Mouse (Mus musculus): ENCODE measurements around the gene Lima1. TPM values are rescaled to one million over a fixed set of nuclear protein-coding genes. Genes with fewer than 3 reads are reported as not detected.

The Lima1 gene
- polyA plus RNA-seq, 1 experiment: 29.7 TPM

DNA sequence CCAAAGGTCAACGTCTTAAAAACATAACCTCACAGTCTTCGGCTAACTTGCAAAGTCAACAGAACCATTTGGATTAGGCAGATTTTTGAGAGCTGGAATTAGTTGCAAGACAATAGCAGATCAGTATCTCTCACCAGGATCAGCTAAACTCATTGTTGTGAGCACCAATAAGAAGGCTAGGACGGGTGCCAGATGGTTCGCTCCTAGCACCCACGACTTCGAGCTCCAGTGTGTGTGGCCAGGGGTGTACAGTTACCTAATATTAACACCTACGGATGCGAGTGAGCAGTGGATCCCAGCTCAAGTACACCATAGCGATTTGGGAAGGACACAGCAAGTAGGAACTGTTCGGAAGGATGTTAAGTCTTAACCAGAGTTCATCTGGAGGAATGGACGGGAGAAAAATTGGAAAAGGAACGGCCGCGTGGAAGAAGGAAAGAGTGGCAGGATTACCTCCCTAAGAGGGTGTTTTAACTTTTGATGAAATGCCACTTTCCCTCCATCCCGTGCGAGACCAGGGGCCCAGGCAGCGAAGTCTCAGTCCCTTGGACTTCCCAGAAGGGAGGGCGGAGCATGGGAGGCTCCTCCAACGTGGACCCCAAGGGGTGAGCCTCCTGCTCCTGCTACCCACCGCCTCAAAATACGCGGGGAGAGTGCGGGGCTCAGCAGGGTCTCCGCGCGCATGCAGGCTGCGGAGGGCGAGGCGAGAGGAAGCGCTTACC, 483 bp downstream of the Lima1 start:
- 2% methylated on average over 30 of the region's 30 CpGs for WGBS
- Histone ChIP-seq H3K4me3 (replicated peaks; ENCODE audit: extremely low read depth, low read depth, low read length) (peak overlapping the region; percentile 87), H3K4me1 (ENCODE audit: control insufficient read depth, insufficient read depth, low read length) (peaks cover 8% of the 10 kb centered on the region; the same call in 1 of the 2 replicates)
- DNase-seq: peak; percentile 35
- TF ChIP-seq POLR2A (IDR thresholded peaks at IDR 0.05; ENCODE audit: borderline replicate concordance, extremely low read depth, low read depth, low read length) (no peak), CTCF (IDR thresholded peaks at IDR 0.05; ENCODE audit: insufficient read depth, low read length) (no peak)

DNA sequence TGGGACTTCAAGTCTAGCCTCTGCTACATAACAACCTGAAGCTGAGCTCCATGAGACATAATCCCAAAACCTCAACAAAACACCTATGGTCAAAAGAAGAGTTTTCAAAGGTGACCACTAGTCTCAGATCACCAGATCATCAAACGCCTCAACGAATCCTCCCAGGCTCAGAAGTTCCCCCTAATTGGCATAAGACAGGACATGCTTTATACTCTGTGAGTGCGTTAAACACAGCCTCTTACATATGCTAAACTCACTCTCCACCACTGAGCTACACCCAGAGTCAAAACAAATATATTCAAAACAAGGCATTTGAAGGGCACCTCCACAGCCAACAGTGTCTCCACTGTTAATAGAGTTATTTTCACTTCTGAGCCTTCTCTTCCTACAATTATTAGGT, 2.7 kb downstream of the Lima1 start:
- TF ChIP-seq POLR2A (IDR thresholded peaks at IDR 0.05; ENCODE audit: borderline replicate concordance, extremely low read depth, low read depth, low read length) (no peak), CTCF (IDR thresholded peaks at IDR 0.05; ENCODE audit: insufficient read depth, low read length) (no peak)
- Histone ChIP-seq H3K4me3 (replicated peaks; ENCODE audit: extremely low read depth, low read depth, low read length) (no peak overlapping the region), H3K4me1 (ENCODE audit: control insufficient read depth, insufficient read depth, low read length) (peaks cover 10% of the 10 kb centered on the region; the same call in 1 of the 2 replicates)
- 65% methylated on average over 3 of the region's 3 CpGs for WGBS
- no peak for DNase-seq

DNA sequence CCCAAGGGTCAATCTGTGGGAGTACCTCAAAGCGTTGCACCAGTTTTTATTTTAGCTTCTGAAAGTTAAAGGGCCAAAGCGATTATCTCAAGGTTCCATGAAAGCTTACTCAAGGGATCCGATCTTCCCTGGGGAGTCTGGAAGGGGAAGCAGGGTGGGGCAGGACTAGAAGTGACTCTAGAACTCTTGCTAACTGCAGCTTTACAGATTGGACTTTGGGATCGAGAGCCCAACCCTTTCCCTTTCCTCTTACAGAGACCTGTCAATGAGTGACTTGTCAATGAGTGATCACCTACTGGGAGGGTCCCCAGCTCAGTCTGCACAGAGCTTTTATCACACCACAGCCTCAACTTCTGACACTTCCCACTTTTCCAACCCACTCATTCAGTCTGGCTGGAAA, 7.6 kb downstream of the Lima1 start:
- no peak overlapping the region for H3K4me3 ChIP-seq (replicated peaks; ENCODE audit: extremely low read depth, low read depth, low read length)
- no peak for DNase-seq
- no peak for TF ChIP-seq POLR2A (IDR thresholded peaks at IDR 0.05; ENCODE audit: borderline replicate concordance, extremely low read depth, low read depth, low read length)
- TF ChIP-seq CTCF (IDR thresholded peaks at IDR 0.05; ENCODE audit: insufficient read depth, low read length): no peak
- 35% methylated on average over 4 of the region's 4 CpGs for WGBS
- H3K4me1 ChIP-seq (ENCODE audit: control insufficient read depth, insufficient read depth, low read length): peaks cover 30% of the 10 kb centered on the region

DNA sequence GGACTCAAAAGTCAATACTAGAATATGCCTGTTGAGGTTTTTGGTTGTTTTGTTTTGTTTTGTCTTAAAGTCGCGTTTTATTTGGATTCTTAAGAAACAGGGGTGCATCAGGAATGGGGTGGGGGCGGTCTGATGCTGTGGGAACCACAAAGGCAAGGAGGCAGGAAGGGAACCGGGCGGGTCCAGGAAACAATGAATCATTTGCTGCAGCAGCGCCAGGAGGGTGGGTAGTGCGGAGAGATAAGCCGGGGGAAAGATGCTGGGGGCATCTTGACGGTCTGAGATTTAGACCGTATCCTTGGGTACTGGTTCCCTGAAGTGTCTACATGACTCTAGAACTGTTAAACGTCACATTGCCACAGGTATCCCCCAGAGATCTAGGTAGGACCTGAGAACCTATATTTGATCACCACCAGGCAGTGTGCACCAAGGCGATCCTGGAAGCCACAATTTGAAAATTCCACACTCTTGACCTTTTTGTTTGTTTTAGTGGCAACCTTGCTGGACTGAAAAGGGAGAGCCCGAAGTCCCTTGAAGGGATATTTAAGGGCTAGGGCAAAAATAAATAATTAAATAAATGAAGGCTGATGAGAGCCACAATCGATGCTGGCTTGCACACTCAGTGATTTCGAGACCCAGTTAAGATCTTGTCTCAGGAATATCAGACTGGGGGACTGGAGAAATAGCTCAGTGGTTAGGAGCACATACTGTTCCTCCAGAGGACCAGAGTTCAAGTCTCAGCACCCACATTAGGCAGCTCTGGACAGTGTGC, 8.6 kb downstream of the Lima1 start:
- DNase-seq: peak; percentile 56
- H3K4me3 ChIP-seq (replicated peaks; ENCODE audit: extremely low read depth, low read depth, low read length): no peak overlapping the region
- H3K4me1 ChIP-seq (ENCODE audit: control insufficient read depth, insufficient read depth, low read length): peaks cover 28% of the 10 kb centered on the region
- TF ChIP-seq CTCF (IDR thresholded peaks at IDR 0.05; ENCODE audit: insufficient read depth, low read length): no peak
- TF ChIP-seq POLR2A (IDR thresholded peaks at IDR 0.05; ENCODE audit: borderline replicate concordance, extremely low read depth, low read depth, low read length): no peak; the same call in 1 of the 2 replicates
- WGBS: 22% methylated on average over 15 of the region's 15 CpGs

DNA sequence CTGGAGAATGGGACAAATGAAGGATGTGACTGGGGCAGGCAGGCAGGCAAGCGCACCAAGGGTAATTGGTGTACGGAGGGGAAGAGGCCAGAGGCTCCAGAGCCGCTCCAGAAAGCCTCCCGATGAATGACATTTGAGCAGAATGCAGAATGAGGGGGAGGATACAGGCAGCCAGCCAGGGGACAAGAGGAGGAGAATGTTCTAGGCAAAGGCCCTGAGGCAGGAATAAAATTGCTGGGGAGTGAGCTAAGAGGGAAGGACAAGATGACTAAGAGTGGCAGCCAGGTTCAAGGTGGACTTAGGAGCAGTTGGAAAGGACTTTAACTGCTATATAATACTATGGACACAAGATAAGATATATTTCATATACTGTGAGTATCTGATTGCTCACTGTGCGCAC, 9.3 kb downstream of the Lima1 start:
- peak; percentile 72 for DNase-seq
- WGBS: 24% methylated on average over 5 of the region's 5 CpGs
- no peak for TF ChIP-seq POLR2A (IDR thresholded peaks at IDR 0.05; ENCODE audit: borderline replicate concordance, extremely low read depth, low read depth, low read length)
- TF ChIP-seq CTCF (IDR thresholded peaks at IDR 0.05; ENCODE audit: insufficient read depth, low read length): no peak
- H3K4me1 ChIP-seq (ENCODE audit: control insufficient read depth, insufficient read depth, low read length): peaks cover 28% of the 10 kb centered on the region
- no peak overlapping the region for H3K4me3 ChIP-seq (replicated peaks; ENCODE audit: extremely low read depth, low read depth, low read length)

DNA sequence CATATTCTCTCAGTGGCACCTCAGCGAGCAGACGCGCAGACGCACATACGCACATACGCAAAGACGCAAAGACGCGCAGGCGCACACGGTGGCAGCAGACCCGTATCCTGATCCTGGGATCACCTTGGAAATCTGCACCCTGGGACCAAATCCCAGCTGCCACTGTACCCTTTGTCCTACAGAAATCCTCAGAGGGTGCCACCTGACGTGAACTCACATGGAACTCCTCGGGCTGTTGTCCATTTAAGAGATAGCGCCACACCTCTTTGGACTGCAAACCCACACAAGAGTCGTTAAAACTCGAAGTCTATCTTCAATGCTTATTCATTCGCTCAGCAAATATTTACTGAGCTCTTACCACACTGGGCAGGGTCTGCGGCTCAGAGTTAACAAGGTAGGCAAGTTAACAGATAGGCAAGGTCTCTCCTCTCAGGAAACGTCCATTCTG, 9.7 kb downstream of the Lima1 start:
- no peak overlapping the region for H3K4me3 ChIP-seq (replicated peaks; ENCODE audit: extremely low read depth, low read depth, low read length)
- no peak for DNase-seq
- H3K4me1 ChIP-seq (ENCODE audit: control insufficient read depth, insufficient read depth, low read length): peaks cover 28% of the 10 kb centered on the region
- no peak for TF ChIP-seq CTCF (IDR thresholded peaks at IDR 0.05; ENCODE audit: insufficient read depth, low read length)
- 74% methylated on average over 20 of the region's 20 CpGs for WGBS

DNA sequence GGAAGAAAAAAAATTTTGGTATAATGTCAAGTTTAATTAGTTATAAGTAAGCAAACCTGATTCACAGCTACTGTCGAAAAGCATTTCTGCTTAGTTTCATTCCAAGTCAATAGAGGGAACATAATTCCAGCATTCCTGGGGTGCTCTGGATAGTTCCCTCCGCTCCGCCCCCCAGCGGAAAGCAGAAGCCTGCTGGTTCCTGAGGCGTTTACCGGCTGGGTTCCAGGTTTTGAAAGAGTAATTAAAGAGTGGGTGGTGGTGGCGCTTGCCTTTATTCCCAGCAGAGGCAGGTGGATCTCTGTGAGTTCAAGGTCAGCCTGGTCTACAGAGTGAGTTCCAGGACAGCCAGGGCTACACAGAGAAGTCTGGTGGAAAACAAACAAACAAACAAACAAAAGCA, 10.2 kb downstream of the Lima1 start:
- H3K4me1 ChIP-seq (ENCODE audit: control insufficient read depth, insufficient read depth, low read length): peaks cover 28% of the 10 kb centered on the region
- 65% methylated on average over 7 of the region's 7 CpGs for WGBS
- no peak overlapping the region for H3K4me3 ChIP-seq (replicated peaks; ENCODE audit: extremely low read depth, low read depth, low read length)
- no peak for TF ChIP-seq POLR2A (IDR thresholded peaks at IDR 0.05; ENCODE audit: borderline replicate concordance, extremely low read depth, low read depth, low read length)
- TF ChIP-seq CTCF (IDR thresholded peaks at IDR 0.05; ENCODE audit: insufficient read depth, low read length): no peak
- no peak for DNase-seq

DNA sequence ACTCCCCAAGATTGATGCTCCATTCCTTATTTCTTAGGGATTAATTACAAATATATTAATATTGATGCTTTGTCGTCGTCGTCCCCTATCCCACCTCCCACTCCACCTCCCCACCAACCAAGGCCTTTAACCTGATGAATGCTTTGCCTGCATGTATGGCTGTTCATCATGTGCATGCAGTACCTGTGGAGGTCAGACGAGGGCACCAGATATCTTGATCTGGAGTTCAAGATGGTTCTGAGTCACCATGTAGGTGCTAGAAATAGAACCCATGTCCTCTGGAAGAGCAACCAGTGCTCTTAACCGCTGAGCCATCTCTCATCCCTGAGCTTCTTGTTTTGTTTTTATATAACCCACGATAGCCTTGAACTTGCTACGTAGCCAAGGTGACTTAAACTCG, 11.5 kb downstream of the Lima1 start:
- 95% methylated on average over 8 of the region's 8 CpGs for WGBS
- no peak overlapping the region for H3K4me3 ChIP-seq (replicated peaks; ENCODE audit: extremely low read depth, low read depth, low read length)
- DNase-seq: no peak
- TF ChIP-seq CTCF (IDR thresholded peaks at IDR 0.05; ENCODE audit: insufficient read depth, low read length) (0 out of 2 replicates have a peak, but pooled peaks have one; percentile 3), POLR2A (IDR thresholded peaks at IDR 0.05; ENCODE audit: borderline replicate concordance, extremely low read depth, low read depth, low read length) (no peak)
- H3K4me1 ChIP-seq (ENCODE audit: control insufficient read depth, insufficient read depth, low read length): peaks cover 28% of the 10 kb centered on the region

DNA sequence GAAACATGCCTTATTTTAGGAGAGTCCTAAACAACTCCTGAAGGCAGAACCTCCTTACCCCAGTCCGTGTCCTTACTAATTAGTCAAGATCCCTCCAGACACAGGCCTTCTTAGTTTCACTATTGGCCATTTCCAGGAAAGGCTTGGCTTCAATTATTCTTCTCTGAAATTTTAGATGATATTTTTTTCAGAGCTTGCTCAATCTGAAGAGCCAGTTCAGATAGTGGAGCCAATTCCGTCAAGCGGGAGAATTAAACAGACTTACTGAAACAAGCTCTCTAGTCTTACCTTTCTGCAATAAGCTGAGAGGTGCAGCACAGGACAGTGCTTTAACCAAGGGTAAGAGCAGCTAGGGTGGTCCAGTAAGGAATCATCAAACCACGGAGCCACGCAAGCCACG, 11.9 kb downstream of the Lima1 start:
- no peak overlapping the region for H3K4me3 ChIP-seq (replicated peaks; ENCODE audit: extremely low read depth, low read depth, low read length)
- DNase-seq: no peak
- H3K4me1 ChIP-seq (ENCODE audit: control insufficient read depth, insufficient read depth, low read length): peaks cover 28% of the 10 kb centered on the region
- TF ChIP-seq CTCF (IDR thresholded peaks at IDR 0.05; ENCODE audit: insufficient read depth, low read length) (no peak), POLR2A (IDR thresholded peaks at IDR 0.05; ENCODE audit: borderline replicate concordance, extremely low read depth, low read depth, low read length) (no peak)
- 81% methylated on average over 6 of the region's 6 CpGs for whole genome bisulfite sequencing

DNA sequence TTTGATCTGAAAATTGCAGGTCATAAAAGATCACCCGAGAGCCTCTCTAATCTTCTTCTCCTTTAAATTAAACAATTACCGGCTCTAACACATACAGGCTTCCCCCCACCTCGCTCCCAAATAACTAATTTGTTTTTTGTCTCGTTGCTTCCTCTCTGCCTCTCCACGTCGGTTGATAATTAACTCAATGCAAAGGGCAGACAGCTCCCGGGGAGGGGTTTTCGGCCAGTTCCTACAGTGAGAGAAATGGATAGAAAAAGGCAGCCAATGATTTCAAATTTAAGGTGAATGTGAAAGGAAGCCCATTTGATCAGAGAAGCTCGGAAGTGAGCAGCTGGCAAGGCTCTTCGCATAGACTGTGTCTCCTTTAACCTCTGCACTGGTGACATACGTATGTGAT, 12.8 kb downstream of the Lima1 start:
- TF ChIP-seq CTCF (IDR thresholded peaks at IDR 0.05; ENCODE audit: insufficient read depth, low read length) (no peak), POLR2A (IDR thresholded peaks at IDR 0.05; ENCODE audit: borderline replicate concordance, extremely low read depth, low read depth, low read length) (no peak)
- no peak for DNase-seq
- 52% methylated on average over 11 of the region's 11 CpGs for WGBS
- Histone ChIP-seq H3K4me1 (ENCODE audit: control insufficient read depth, insufficient read depth, low read length) (peaks cover 25% of the 10 kb centered on the region), H3K4me3 (replicated peaks; ENCODE audit: extremely low read depth, low read depth, low read length) (no peak overlapping the region)
